Mouse (Mus musculus) embryonic stem cell, embryonic (primary cell): Measurements from ENCODE around the gene Gdf7.

Experiments
- CTCF ChIA-PET, 4 experiments: fragments of 300-600 bp in 2 of 4; fragments of 350-600 bp in 2 of 4; sonication (Branson Sonifier 250); formaldehyde crosslinking; loops; one replicate each; lab custom pipeline; 2022; ENCODE audit warnings: inconsistent platforms in 2 of 4; lab: Charles Lee
- POLR2A ChIA-PET, 4 experiments: fragments of 300-600 bp in 2 of 4; fragments of 350-600 bp in 2 of 4; sonication (Branson Sonifier 250); formaldehyde crosslinking; loops; one replicate each; lab custom pipeline; 2022; ENCODE audit warnings: antibody characterized with exemption in 4 of 4, inconsistent platforms in 1 of 4; lab: Charles Lee

Gene Gdf7

GRCm38 (mm10) chr12:8313270-8313771, 11.6 kb upstream of the Gdf7 start, which contains the start of gene Hs1bp3:
TSS of gene Hs1bp3 (plus strand) at chr12:8313432.
- ChIA-PET CTCF (interaction anchor here (0.7 to 2.0 kb wide), 11 partner anchors 10 to 323 kb away, joined by 3 to 10 read pairs (median 3); partner anchors contain the start of genes Rhob (in 3 of the 4) and Gdf7 (in 1 of the 4)), POLR2A (interaction anchor here in 3 of 4 experiments (0.6 to 4.2 kb wide), 16 partner anchors 10 to 363 kb away, joined by 3 to 74 read pairs (median 5); partner anchors contain the start of genes Rhob (in 3 of the 3) and Gdf7 (in 2 of the 3))

DNA sequence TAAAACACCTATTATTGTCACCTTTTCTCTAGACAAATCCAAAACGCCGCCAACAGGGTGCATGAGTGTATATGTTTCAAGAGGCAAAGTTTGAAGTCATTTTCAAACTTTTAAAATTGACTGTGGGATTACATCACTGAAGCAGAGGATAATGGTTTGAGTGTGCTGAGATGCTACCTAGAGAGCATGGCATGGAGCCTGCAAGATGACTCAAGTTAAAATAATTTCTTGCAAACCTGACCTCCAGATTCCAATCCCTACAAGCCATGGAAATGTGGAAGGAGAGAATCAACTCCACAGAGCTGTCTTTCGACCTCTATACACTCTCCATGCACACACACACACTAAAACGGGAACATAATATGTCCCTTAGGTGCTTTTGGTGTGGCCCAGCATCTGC, 10.5 kb upstream of the Gdf7 start:
- ChIA-PET CTCF (interaction anchor here in 1 of 4 experiments (1.2 kb wide), 1 partner anchor 14 kb away, joined by 3 read pairs; no protein-coding TSS in a partner anchor), POLR2A (interaction anchor here in 1 of 4 experiments (1.8 to 2.5 kb wide), 2 partner anchors 25 to 188 kb away, joined by 3 to 23 read pairs; partner anchors contain the start of gene Rhob)

DNA sequence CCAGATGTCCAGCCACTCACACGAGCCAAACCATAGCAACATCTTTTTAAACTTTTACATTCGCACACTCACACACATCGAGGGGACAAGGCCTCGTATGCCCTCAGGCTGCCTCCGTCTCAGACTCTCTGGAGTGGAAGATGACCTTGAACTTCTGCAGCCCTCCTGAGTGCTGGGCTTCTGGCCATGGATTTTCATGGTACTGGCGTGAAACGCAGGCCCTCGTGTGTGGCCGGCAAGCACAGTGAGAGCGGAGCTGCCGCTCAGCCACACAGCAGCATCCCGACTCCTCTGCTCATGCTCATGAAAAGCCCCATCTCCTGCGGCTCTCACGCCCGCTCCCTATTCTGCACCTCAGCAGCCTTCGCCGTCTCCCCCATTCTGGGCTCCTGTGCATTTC, 9.2 kb upstream of the Gdf7 start:
- ChIA-PET CTCF (interaction anchor here in 1 of 4 experiments (0.9 kb wide), 1 partner anchor 9 kb away, joined by 3 read pairs; no protein-coding TSS in a partner anchor), POLR2A (interaction anchor here in 1 of 4 experiments (1.0 kb wide), 1 partner anchor 189 kb away, joined by 3 read pairs; the partner anchor contains the start of gene Rhob)

DNA sequence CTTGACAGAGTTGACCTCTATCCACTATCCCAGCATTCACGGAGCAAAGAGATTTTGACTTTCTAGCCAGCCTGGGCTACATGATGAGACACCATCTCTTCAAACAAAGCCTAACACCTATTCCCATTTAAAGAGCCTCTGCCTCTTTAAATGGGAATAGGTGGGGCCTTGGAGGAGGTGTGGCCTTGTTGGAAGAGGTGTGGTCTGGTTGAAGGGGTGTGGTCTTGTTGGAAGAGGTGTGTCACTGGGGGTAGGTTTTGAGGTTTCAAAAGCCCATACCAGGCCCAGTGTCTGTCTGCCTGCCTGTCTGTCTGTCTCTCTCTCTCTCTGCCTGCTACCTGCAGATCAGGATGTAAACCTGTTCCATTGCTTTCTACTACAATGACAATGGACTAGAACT, 5.2 kb upstream of the Gdf7 start:
- CTCF ChIA-PET: interaction anchor here in 3 of 4 experiments (0.8 to 1.6 kb wide), 10 partner anchors 9 to 316 kb away, joined by 3 to 22 read pairs (median 6); no protein-coding TSS in a partner anchor

GRCm38 (mm10) chr12:8306432-8306831, 4.7 kb upstream of the Gdf7 start:
- ChIA-PET CTCF (interaction anchor here (0.6 to 1.6 kb wide), 33 partner anchors 10 to 1290 kb away, joined by 3 to 22 read pairs (median 3); partner anchors contain the start of gene Rhob (in 1 of the 4)), POLR2A (interaction anchor here in 2 of 4 experiments (0.9 to 1.0 kb wide), 3 partner anchors 10 to 193 kb away, joined by 3 to 5 read pairs (median 4); partner anchors contain the start of gene Rhob (in 1 of the 2))

More for the DNA sequence above, 5.2 kb upstream of the Gdf7 start:
- POLR2A ChIA-PET: interaction anchor here in 1 of 4 experiments (0.6 to 0.9 kb wide), 5 partner anchors 13 to 193 kb away, joined by 3 to 5 read pairs (median 3); no protein-coding TSS in a partner anchor

DNA sequence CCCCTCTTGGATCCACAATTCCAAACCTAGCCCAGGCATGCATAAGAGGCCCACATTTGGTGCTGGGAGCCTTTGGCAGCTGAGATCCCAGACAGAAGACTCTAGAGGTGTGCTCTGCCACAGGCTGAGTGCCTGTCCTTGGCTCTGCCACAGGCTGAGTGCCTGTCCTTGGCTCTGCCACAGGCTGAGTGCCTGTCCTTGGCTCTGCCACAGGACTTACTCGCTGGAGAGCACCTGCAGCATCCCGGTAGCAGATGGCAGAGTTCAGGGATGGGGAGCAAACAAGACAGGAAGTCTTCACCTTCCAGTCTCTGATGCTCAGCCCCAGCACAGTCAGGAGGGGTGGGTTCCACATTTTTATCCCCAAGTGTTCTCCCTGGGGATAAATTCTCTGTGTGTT, 3.5 kb upstream of the Gdf7 start:
- CTCF ChIA-PET: interaction anchor here in 2 of 4 experiments (1.0 to 1.6 kb wide), 5 partner anchors 16 to 314 kb away, joined by 3 to 22 read pairs (median 10); no protein-coding TSS in a partner anchor
- POLR2A ChIA-PET: interaction anchor here in 2 of 4 experiments (0.7 to 1.8 kb wide), 3 partner anchors 11 to 195 kb away, joined by 3 to 6 read pairs (median 3); partner anchors contain the start of gene Rhob (in 1 of the 2)

- CTCF ChIA-PET: interaction anchor here in 3 of 4 experiments (0.7 to 2.6 kb wide), 13 partner anchors 13 to 311 kb away, joined by 3 to 9 read pairs (median 4); partner anchors contain the start of genes Hs1bp3 (in 1 of the 3) and Rhob (in 1 of the 3)
- POLR2A ChIA-PET: interaction anchor here in 3 of 4 experiments (0.5 to 3.4 kb wide), 11 partner anchors 10 to 309 kb away, joined by 3 to 20 read pairs (median 4); partner anchors contain the start of genes Hs1bp3 (in 2 of the 3) and Rhob (in 1 of the 3)
These were observed 541 bp downstream of the Gdf7 start for GRCm38 (mm10) chr12:8301011-8301814.

GRCm38 (mm10) chr12:8300521-8300920, 1.2 kb downstream of the Gdf7 start:
- ChIA-PET POLR2A (interaction anchor here in 2 of 4 experiments (0.5 to 3.4 kb wide), 7 partner anchors 9 to 199 kb away, joined by 3 to 20 read pairs (median 3); partner anchors contain the start of genes Hs1bp3 (in 1 of the 2) and Rhob (in 1 of the 2)), CTCF (interaction anchor here in 2 of 4 experiments (1.0 to 2.6 kb wide), 6 partner anchors 13 to 310 kb away, joined by 3 to 9 read pairs (median 4); partner anchors contain the start of gene Rhob (in 1 of the 2))

GRCm38 (mm10) chr12:8300111-8300480, 1.7 kb downstream of the Gdf7 start:
- CTCF ChIA-PET: interaction anchor here in 1 of 4 experiments (1.4 to 2.6 kb wide), 2 partner anchors 12 to 309 kb away, joined by 4 to 9 read pairs; no protein-coding TSS in a partner anchor

GRCm38 (mm10) chr12:8299143-8300110, 2.3 kb downstream of the Gdf7 start:
- ChIA-PET POLR2A (interaction anchor here in 3 of 4 experiments (1.0 to 3.4 kb wide), 9 partner anchors 14 to 202 kb away, joined by 3 to 20 read pairs (median 3); partner anchors contain the start of genes Rhob (in 3 of the 3) and Hs1bp3 (in 1 of the 3)), CTCF (interaction anchor here in 2 of 4 experiments (0.9 to 1.4 kb wide), 2 partner anchors 240 to 309 kb away, joined by 3 to 4 read pairs; no protein-coding TSS in a partner anchor)

More at GRCm38 (mm10) chr12:8300111-8300480, 1.7 kb downstream of the Gdf7 start:
- POLR2A ChIA-PET: interaction anchor here in 2 of 4 experiments (0.9 to 3.4 kb wide), 4 partner anchors 9 to 199 kb away, joined by 3 to 20 read pairs (median 4); partner anchors contain the start of gene Rhob (in 1 of the 2)

GRCm38 (mm10) chr12:8298361-8299142, 3.2 kb downstream of the Gdf7 start:
- POLR2A ChIA-PET: interaction anchor here in 3 of 4 experiments (1.0 to 3.4 kb wide), 8 partner anchors 15 to 203 kb away, joined by 3 to 20 read pairs (median 3); partner anchors contain the start of genes Rhob (in 3 of the 3) and Hs1bp3 (in 1 of the 3)
- CTCF ChIA-PET: interaction anchor here in 2 of 4 experiments (0.7 to 1.4 kb wide), 3 partner anchors 28 to 308 kb away, joined by 3 to 4 read pairs (median 3); no protein-coding TSS in a partner anchor

GRCm38 (mm10) chr12:8297586-8298214, 4.1 kb downstream of the Gdf7 start:
- CTCF ChIA-PET: no interaction called here
- POLR2A ChIA-PET: interaction anchor here in 2 of 4 experiments (1.0 to 2.2 kb wide), 3 partner anchors 16 to 202 kb away, joined by 3 to 7 read pairs (median 3); partner anchors contain the start of genes Rhob (in 2 of the 2) and Hs1bp3 (in 1 of the 2)

GRCm38 (mm10) chr12:8296154-8296553, 5.6 kb downstream of the Gdf7 start:
- CTCF ChIA-PET: no interaction called here

DNA sequence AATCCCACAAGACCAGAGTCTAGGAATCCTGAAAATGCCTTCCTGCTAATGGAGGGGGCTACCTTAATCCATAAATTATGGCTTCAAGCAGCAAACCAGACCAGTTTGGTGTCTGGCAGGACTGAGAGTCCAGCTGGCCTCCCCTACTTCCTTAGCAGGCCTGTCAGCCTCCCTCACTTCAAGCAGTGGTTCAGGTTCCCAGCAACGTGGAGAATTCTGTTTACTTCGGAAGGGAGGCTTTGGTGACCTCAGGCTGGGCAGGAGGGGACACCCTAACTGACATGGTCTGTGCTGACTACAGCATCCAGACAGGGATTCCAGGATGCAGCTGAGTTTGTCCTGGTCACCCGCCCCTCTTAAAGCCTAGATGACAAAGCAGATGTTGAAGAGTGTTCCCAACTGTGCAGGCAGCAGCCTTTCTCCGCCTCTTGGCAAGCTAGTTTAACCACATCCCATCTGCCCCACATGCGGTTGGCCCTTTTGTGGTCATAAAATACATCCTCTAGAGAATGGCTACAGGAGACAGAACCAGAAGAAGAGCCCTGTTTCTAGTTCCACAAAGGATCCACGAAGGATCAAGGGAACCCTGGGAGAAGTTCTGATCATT, 6.3 kb downstream of the Gdf7 start:
- CTCF ChIA-PET: interaction anchor here in 2 of 4 experiments (0.6 to 1.0 kb wide), 2 partner anchors 11 kb away, joined by 3 to 4 read pairs; no protein-coding TSS in a partner anchor
- POLR2A ChIA-PET: interaction anchor here in 1 of 4 experiments (1.0 kb wide), 1 partner anchor 205 kb away, joined by 5 read pairs; the partner anchor contains the start of gene Rhob

More at GRCm38 (mm10) chr12:8296154-8296553, 5.6 kb downstream of the Gdf7 start:
- POLR2A ChIA-PET: no interaction called here
